Mouse (Mus musculus): Measurements from ENCODE around the gene Fndc5.

The Fndc5 gene

DNA sequence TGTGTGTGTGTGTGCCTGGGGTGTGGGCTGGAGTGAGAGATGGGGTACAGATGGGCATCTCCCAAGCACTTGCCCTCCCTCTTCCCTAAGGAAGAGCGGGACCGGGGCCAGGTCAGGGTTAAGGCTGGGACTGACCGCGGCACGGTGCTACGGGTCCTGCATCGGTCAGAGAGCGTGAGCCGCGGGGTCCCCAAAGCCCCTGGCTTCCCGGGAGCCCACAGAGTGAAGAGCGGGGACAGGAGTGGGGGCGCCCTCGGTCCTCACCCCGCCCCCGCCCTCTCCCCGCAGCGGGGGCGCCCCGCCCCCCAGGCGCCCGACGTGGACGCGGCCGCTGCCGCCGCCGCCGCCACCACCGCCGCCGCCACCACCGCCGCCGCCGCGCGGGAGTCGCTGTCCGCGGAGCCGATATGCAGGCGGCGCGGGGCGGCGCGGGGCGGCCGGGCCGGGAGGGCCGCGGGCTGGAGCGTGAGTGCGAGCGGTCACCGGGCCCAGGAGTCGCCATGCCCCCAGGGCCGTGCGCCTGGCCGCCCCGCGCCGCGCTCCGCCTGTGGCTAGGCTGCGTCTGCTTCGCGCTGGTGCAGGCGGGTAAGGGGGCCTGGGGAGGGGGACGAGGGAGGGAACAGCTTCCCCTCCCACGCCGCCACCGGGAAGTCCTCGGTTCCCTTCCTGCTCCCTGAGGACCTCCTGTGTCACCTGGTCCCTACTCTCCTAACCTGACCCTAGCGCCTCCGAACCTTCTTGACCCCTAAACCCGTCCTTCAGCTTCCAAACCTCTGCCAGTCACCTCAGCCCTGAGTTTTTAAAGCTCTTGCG, at the start of gene Fndc5:
TSS of gene Fndc5 (plus strand) at position 421 of the 813 bp plus-strand sequence.
- in situ Hi-C loops (cut with MboI, MseI) = no loop called here

GRCm38 (mm10) chr4:129087850-129088249, 48.9 kb upstream of the Fndc5 start:
- in situ Hi-C loops (cut with MboI, MseI) = loop anchor here (5.0 kb wide), 2 partner anchors 111 to 131 kb away; no protein-coding TSS in a partner anchor

DNA sequence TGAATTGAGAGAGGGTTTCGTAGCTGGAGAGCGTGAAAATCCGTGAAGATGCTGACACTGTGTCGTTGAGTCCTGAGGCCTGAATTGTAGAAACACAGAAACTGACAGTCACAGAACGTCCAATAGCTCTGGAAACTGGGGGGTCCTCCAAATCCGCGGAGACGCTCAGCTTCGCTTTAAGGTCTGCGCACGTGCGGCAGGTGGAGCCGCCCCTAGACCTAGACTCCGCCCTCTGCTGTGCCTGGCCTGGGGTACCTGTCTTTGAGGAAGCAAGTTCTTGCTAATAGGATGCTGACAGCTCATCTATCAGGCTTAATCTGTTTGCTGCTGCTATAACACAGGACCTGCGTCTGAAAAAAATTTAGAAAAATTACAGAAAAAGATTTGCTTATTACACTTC, 41.5 kb upstream of the Fndc5 start:
- in situ Hi-C loops (cut with MboI, MseI) = no loop called here

DNA sequence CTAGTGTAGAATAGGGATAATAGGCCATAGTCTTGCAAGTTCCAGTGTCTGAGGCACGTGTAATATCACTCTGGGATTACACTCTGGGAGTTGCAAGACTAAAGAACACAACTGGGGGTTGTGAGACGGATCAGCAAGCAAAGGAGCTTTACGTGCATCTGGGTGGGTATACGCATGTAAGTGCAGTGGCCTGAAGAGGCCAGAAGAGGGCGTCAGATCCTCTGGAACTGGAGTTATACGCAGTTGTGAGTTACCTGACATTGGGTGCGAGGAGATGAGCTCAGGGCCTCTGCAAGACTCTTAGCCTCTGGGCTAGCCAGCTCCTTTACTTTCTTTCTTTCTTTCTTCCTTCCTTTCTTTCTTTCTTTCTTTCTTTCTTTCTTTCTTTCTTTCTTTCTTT, 39.8 kb upstream of the Fndc5 start:
- in situ Hi-C loops (cut with MboI, MseI) = no loop called here

DNA sequence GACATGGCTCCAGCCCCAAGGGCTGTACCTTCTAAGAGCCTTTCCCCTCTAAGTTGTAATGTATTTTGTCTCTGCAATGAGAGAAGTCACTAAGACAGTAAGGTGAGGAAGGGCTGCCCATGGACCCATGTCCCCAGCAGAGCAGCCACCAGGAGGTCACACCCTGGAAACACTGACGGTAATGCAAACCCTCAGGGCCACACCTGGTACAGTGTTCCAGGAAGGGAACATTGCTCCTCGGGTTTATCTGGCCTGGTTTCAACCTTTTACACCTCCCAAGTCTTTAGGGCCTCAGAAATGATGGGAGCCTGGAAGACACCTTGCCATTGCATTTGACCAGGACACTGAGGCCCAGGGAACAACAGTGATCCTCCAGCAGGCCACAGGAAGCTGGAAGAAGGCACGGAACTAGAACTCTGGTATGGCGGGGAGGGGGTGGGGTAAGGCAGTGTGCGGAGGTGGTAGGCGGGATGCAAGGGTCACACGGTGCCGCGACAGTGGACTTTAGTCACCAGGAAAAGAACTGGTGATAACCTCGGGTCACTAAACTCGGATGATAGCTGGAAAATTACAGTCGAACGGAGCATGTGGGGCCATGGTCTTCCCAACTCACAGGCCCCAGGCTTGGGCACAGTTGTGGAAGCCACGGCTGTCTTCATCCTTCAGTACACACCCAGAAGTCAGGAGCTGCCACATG, 34.5 kb upstream of the Fndc5 start:
- in situ Hi-C loops (cut with MboI, MseI) = loop anchor here in 1 of 2 experiments (25.0 kb wide), 1 partner anchor 1460 kb away; the partner anchor contains the start of gene Nkain1

DNA sequence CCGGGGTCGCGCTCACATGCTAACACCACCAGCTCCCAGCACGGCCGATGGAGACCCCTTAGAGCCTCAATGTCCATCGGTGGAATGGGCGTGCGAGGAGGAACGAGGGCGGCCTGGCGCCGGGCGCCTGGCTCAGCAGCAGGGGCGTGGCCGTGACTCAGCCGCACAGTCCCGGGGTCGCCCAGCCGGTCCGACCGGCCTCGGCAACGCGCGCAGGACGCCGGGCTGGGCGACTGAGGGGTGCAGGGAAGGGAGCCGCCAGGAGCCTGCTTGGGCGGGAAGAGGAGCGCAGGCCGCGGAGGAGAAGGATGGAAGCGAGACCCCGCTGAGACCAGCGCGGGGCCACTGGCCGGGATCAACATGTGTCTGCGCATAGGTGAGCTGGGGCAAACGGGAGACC, 31.4 kb upstream of the Fndc5 start, which contains the start of gene Tmem54:
TSS of gene Tmem54 (plus strand) at position 193 of the 400 bp plus-strand sequence.
- in situ Hi-C loops (cut with MboI, MseI) = loop anchor here in 1 of 2 experiments (25.0 kb wide), 1 partner anchor 1457 kb away; the partner anchor contains the start of gene Nkain1

- in situ Hi-C loops (cut with MboI, MseI) = loop anchor here in 1 of 2 experiments (25.0 kb wide), 1 partner anchor 1456 kb away; the partner anchor contains the start of gene Nkain1
Observed at GRCm38 (mm10) chr4:129106073-129106472, 30.7 kb upstream of the Fndc5 start.

DNA sequence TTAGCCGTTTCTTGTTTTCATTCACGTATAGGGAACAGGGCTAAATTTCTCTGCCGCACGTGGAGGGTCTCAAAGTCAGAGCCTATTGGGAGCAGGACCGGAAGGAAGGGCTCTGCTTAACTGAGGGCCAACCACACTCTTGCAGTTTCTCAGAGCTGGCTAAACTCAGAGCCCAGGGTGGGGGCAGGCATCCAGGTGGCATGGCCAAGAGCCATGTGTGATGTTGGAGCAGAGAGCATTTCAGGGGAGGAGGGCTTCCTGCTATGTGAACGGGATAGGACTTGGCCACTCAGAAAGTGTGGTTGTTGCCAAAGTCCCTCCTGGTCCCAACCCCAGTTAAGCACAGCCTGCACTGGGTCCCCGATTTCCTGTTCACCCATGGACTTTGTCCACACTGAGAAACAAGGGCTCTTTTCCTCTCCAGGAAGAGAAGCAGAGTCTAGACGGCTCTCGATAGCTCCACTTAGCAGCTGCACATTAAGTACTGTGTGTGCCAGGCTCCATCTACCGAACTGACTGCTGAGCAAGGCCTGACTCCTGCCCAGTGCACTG, 29.4 kb upstream of the Fndc5 start:
- in situ Hi-C loops (cut with MboI, MseI) = loop anchor here in 1 of 2 experiments (25.0 kb wide), 1 partner anchor 1455 kb away; the partner anchor contains the start of gene Nkain1

DNA sequence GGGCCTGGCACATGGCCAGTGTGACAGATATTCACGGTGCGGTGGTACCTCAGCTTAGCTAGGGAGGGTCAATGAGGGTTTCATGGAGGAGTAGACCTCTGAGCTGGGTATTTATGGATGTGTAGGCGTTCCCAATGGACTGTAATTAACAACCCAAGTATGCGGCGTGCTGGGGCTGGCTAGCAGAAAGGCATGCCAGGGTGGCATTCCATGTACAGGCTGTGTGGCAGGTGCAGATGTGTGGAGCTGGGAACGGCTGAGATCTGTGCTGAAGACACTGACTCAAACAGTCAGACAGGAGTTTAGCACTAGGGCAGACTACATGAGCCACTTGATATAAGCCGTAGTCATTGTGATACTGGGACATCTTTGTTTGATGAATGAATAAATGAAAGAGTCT, 28.2 kb upstream of the Fndc5 start:
- in situ Hi-C loops (cut with MboI, MseI) = loop anchor here in 1 of 2 experiments (25.0 kb wide), 1 partner anchor 1454 kb away; the partner anchor contains the start of gene Nkain1

GRCm38 (mm10) chr4:129110804-129111203, 26.0 kb upstream of the Fndc5 start:
- in situ Hi-C loops (cut with MboI, MseI) = loop anchor here (10.0 to 25.0 kb wide), 2 partner anchors 396 to 1451 kb away; partner anchors contain the start of gene Nkain1 (in 1 of the 2)

- in situ Hi-C loops (cut with MboI, MseI) = loop anchor here (10.0 to 25.0 kb wide), 2 partner anchors 397 to 1451 kb away; partner anchors contain the start of gene Nkain1 (in 1 of the 2)
Observed at GRCm38 (mm10) chr4:129111350-129111749, 25.4 kb upstream of the Fndc5 start.

GRCm38 (mm10) chr4:129112231-129112630, 24.6 kb upstream of the Fndc5 start:
- in situ Hi-C loops (cut with MboI, MseI) = loop anchor here (10.0 to 25.0 kb wide), 2 partner anchors 397 to 1450 kb away; partner anchors contain the start of gene Nkain1 (in 1 of the 2)

GRCm38 (mm10) chr4:129113083-129113988, 23.5 kb upstream of the Fndc5 start:
- in situ Hi-C loops (cut with MboI, MseI) = loop anchor here (10.0 to 25.0 kb wide), 2 partner anchors 399 to 1449 kb away; partner anchors contain the start of gene Nkain1 (in 1 of the 2)

DNA sequence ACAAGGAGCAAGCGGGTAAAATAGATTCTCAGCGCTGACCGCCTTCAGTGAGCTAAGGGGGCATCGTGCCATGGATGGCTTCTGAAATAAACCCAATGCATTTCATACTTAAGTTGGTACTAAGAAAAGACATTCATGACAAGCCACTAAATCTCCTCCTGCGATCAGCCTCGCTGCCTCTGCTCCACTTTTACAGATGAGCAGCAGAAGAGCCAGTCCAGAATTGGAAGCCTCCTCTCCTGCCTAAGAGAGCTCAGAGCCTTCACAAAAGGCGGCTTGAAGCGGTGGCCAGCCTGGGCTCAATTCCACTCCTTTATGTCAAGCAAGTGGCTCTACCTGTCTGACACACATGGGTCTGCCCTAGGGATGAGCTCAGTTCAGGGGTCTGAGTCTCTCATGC, 20.1 kb upstream of the Fndc5 start:
- in situ Hi-C loops (cut with MboI, MseI) = loop anchor here (10.0 to 25.0 kb wide), 2 partner anchors 402 to 1446 kb away; partner anchors contain the start of gene Nkain1 (in 1 of the 2)

DNA sequence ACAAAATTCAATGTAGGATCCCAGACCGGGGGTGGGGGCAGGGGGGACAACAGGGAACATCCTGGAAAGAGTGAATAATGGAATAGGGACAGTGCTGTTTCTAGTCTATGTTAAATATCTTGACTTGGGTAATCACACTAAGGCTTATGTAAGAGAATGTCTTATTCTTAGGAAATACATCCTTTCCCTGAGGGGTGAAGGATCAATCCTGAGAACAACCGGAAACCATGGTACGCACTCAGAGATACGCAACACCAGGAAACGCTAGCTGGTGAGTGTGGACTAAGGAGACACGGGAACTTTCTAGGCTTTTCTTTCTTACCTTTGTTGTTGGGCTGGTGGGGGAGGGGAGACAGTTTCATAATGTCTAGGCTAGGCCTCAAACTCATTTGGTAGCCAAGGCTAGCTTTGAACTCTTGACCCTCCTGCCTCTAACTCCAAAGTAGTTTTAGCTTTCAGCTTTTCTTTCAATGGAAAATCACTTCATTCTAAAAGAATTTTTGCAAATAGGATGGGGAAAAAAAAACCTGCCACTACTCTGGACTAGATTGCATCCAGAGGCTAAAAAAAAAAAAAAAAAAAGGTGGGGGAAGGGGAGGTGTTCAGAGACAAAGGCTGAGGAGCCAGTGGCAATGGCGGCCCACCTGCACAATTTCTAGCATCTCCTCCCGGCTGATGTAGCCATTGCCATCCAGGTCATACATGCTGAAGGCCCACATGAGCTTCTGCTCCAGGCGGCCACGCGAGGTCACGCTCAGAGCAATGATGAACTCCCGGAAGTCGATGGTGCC, 18.9 kb upstream of the Fndc5 start:
- in situ Hi-C loops (cut with MboI, MseI) = loop anchor here (10.0 to 25.0 kb wide), 2 partner anchors 403 to 1444 kb away; partner anchors contain the start of gene Nkain1 (in 1 of the 2)

- in situ Hi-C loops (cut with MboI, MseI) = loop anchor here (10.0 to 25.0 kb wide), 2 partner anchors 405 to 1443 kb away; partner anchors contain the start of gene Nkain1 (in 1 of the 2)
Observed at GRCm38 (mm10) chr4:129119708-129120107, 17.1 kb upstream of the Fndc5 start.

DNA sequence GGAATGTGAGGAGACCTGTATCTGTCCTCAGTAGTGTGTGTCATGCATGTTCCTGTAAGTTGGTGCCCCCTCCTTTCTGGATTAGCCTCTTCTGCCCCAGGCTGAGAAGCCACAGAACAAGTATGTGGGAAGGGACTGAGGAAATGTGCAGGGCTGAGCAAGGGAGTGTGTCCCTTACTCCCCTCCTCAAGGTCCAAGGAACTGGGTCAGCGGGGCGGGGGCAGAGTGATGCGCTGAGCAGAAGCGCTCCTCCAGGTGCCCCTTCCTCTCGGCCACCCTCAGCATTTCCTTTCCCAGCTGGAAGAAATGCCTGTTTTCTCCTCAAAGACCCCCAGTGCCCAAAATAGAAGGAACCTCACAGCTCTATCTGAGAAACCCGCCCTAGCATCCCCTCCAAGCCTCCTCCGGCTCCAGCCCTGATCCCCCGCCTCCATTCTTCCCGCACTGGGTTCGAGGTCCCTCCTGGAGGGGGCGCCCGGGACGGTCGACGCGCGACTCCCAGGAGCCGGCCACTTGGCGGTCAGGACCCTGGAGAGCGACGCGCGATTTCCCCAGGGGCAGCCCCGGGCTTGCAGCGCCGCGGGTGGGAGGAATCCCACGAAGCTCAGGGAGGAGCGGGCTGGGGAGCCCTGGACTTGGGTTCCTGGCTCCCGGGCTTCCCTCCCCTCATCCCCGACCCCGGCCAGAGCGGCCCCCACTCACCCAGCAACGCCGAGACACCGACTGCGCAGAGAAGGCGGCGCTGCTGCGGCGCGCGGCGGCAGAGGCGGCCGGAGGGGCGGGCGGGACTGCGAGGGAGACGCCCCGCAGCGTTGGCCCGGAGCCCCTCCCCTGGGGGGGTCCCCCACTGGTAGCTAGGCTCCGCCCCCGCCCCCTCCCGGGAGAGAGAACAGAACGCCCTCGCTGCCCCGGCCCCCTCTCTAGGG, 16.0 kb upstream of the Fndc5 start:
- in situ Hi-C loops (cut with MboI, MseI) = loop anchor here in 1 of 2 experiments (25.0 kb wide), 1 partner anchor 1442 kb away; the partner anchor contains the start of gene Nkain1

Data from T-helper 17 cell (primary cell).